Mouse (Mus musculus): ENCODE results near the gene Inpp4a. TPM values are rescaled to one million over a fixed set of nuclear protein-coding genes. Genes with fewer than 3 reads are reported as not detected.

Inpp4a gene
- total RNA-seq, 1 experiment: 4.0 TPM

DNA sequence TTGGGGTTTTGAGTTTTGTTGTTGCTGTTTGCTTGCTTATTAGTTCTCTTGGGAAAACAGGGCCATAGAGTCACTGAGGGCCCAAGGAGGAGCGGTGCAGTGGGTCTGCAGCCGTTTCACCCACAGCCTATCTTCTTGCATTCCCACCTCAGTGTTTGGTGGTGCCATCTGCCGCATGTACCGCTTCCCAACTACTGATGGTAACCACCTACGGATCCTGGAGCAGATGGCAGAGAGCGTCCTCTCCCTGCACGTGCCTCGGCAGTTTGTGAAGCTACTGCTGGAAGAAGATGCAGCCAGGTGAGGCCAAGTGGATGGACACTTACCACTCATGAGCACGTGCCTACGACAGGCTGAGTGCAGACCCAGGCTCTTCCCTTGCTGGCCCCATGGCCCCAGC is 68.5 kb downstream of the Inpp4a start:
- DNase-seq (ENCODE audit: low read depth, low spot score): no peak
- Histone ChIP-seq H3K9ac (ENCODE audit: insufficient read depth, low read depth, low read length, poor library complexity, severe bottlenecking) (no peak overlapping the region), H3K4me3 (ENCODE audit: insufficient read depth in 1 of 2, low read depth in 1 of 2, low read length in 2 of 2, poor library complexity in 1 of 2, severe bottlenecking in 1 of 2) (no peak overlapping the region), H3K4me1 (ENCODE audit: control insufficient read depth in 2 of 2, insufficient read depth in 2 of 2, low read length in 2 of 2, poor library complexity in 1 of 2) (no peaks in the 10 kb centered on the region), H3K9me3 (ENCODE audit: control insufficient read depth, insufficient read depth, low read depth, low read length) (no peaks in the 10 kb centered on the region), H3K27ac (ENCODE audit: insufficient read depth, low read depth, low read length, poor library complexity, severe bottlenecking) (no peak overlapping the region), H3K36me3 (ENCODE audit: control insufficient read depth, insufficient read depth, low read length, poor library complexity, severe bottlenecking) (peaks cover 3% of the 10 kb centered on the region; the same call in 1 of the 2 replicates)
- in situ Hi-C loops (cut with MboI; ENCODE audit: low sequenced_read_pairs in 2 of 2, unreplicated experiment in 2 of 2): no loop called here
- TF ChIP-seq CHD2 (IDR thresholded peaks at IDR 0.05; ENCODE audit: low read depth, low read length): no peak

DNA sequence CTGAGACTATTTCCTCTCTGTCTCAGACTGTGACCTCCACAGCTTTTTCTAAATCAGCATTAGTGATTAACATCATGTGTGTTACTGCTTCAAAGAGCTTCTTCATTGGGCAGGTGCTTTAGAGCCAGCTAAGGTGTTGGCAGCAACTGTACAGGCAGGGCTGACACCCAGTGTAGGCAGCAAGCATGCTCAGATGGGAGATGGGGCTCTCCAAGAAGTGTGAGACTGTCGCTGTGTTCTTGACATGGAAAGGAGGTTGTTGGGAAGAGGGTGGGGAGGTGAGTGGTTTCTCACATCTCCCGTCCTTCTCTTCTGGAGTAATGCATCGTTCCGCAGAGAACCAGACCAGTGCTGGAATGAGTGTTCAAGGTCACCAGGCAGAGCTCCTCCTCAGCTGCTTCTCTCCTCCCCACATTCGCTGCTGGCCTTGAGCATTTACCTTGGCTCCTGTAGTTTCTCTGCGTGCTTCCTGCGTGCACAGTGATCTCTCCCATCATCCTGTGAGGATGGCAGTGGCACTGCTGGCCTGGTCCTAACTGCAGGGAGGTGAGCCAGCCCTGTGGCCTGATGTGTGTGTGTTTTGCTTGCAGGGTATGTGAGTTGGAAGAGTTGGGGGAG is 69.2 kb downstream of the Inpp4a start:
- Histone ChIP-seq H3K36me3 (ENCODE audit: control insufficient read depth, insufficient read depth, low read length, poor library complexity, severe bottlenecking) (peaks cover 3% of the 10 kb centered on the region; the same call in 1 of the 2 replicates), H3K4me1 (ENCODE audit: control insufficient read depth in 2 of 2, insufficient read depth in 2 of 2, low read length in 2 of 2, poor library complexity in 1 of 2) (no peaks in the 10 kb centered on the region), H3K9ac (ENCODE audit: insufficient read depth, low read depth, low read length, poor library complexity, severe bottlenecking) (no peak overlapping the region), H3K9me3 (ENCODE audit: control insufficient read depth, insufficient read depth, low read depth, low read length) (no peaks in the 10 kb centered on the region), H3K4me3 (ENCODE audit: insufficient read depth in 1 of 2, low read depth in 1 of 2, low read length in 2 of 2, poor library complexity in 1 of 2, severe bottlenecking in 1 of 2) (no peak overlapping the region), H3K27ac (ENCODE audit: insufficient read depth, low read depth, low read length, poor library complexity, severe bottlenecking) (no peak overlapping the region)
- TF ChIP-seq MAFK (IDR thresholded peaks at IDR 0.05; ENCODE audit: insufficient read depth, low read depth, low read length) (no peak), CHD2 (IDR thresholded peaks at IDR 0.05; ENCODE audit: low read depth, low read length) (no peak), ZC3H11A (IDR thresholded peaks at IDR 0.05; ENCODE audit: borderline replicate concordance, low read depth, low read length) (no peak), HCFC1 (IDR thresholded peaks at IDR 0.05; ENCODE audit: borderline replicate concordance, insufficient read depth, low read length) (no peak), ZNF384 (IDR thresholded peaks at IDR 0.05; ENCODE audit: low read depth, low read length) (no peak)
- no peak for DNase-seq (ENCODE audit: low read depth, low spot score)
- in situ Hi-C loops (cut with MboI; ENCODE audit: low sequenced_read_pairs in 2 of 2, unreplicated experiment in 2 of 2): no loop called here

DNA sequence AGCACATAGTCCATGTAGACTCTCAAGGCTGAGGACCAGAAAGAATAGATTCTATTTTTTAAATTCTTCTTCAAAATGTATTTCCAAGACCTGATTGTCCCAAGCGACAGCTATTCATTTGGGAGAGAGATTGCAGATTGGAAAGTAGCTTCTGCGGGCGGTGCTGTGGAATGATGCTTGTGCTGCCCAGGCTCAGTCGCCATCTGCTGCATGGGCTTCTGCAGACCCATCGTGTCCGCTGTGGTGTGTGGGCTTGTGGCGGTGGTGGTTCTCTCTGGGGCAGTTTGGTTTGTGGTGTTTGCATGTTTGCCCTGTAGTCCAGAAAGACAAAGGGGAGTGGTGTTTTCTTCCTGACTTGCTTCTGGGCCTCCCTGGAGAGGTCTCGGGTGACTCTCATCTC is 76.5 kb downstream of the Inpp4a start:
- H3K36me3 ChIP-seq (ENCODE audit: control insufficient read depth, insufficient read depth, low read length, poor library complexity, severe bottlenecking): peaks cover 5% of the 10 kb centered on the region; the same call in 1 of the 2 replicates

DNA sequence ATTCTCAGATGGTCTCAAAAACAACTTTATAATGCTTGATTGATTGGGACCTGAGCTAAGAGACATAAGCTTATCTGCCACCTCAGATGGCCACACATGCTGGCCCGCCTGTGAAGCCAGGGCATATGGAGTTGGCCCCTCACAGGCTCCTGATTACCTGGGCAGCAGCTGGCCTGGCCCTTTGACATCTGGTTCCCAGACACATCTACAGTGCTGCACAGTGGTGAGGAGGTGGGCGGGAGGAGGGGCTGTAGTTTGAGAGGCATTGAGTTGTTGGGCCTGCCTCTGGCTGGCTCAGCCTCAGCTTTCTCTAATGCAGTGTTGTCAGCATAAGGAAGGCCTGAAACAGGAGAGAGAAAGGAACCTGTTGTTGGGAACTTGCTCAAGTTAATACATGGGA is 77.1 kb downstream of the Inpp4a start:
- in situ Hi-C loops (cut with MboI; ENCODE audit: low sequenced_read_pairs in 2 of 2, unreplicated experiment in 2 of 2): no loop called here
- Histone ChIP-seq H3K36me3 (ENCODE audit: control insufficient read depth, insufficient read depth, low read length, poor library complexity, severe bottlenecking) (peaks cover 5% of the 10 kb centered on the region; the same call in 1 of the 2 replicates), H3K9me3 (ENCODE audit: control insufficient read depth, insufficient read depth, low read depth, low read length) (no peaks in the 10 kb centered on the region), H3K9ac (ENCODE audit: insufficient read depth, low read depth, low read length, poor library complexity, severe bottlenecking) (no peak overlapping the region), H3K4me1 (ENCODE audit: control insufficient read depth in 2 of 2, insufficient read depth in 2 of 2, low read length in 2 of 2, poor library complexity in 1 of 2) (no peaks in the 10 kb centered on the region; a peak in 1 of 4 replicates), H3K27ac (ENCODE audit: insufficient read depth, low read depth, low read length, poor library complexity, severe bottlenecking) (no peak overlapping the region), H3K4me3 (ENCODE audit: insufficient read depth in 1 of 2, low read depth in 1 of 2, low read length in 2 of 2, poor library complexity in 1 of 2, severe bottlenecking in 1 of 2) (no peak overlapping the region)
- no peak for DNase-seq (ENCODE audit: low read depth, low spot score)
- TF ChIP-seq HCFC1 (IDR thresholded peaks at IDR 0.05; ENCODE audit: borderline replicate concordance, insufficient read depth, low read length) (no peak), ZNF384 (IDR thresholded peaks at IDR 0.05; ENCODE audit: low read depth, low read length) (no peak), CHD2 (IDR thresholded peaks at IDR 0.05; ENCODE audit: low read depth, low read length) (no peak), ZC3H11A (IDR thresholded peaks at IDR 0.05; ENCODE audit: borderline replicate concordance, low read depth, low read length) (no peak), MAFK (IDR thresholded peaks at IDR 0.05; ENCODE audit: insufficient read depth, low read depth, low read length) (no peak)

More for the DNA sequence above, 76.5 kb downstream of the Inpp4a start:
- no peak overlapping the region for H3K27ac ChIP-seq (ENCODE audit: insufficient read depth, low read depth, low read length, poor library complexity, severe bottlenecking)
- H3K4me3 ChIP-seq (ENCODE audit: insufficient read depth in 1 of 2, low read depth in 1 of 2, low read length in 2 of 2, poor library complexity in 1 of 2, severe bottlenecking in 1 of 2): no peak overlapping the region
- no peak overlapping the region for H3K9ac ChIP-seq (ENCODE audit: insufficient read depth, low read depth, low read length, poor library complexity, severe bottlenecking)
- no peaks in the 10 kb centered on the region for H3K9me3 ChIP-seq (ENCODE audit: control insufficient read depth, insufficient read depth, low read depth, low read length)
- in situ Hi-C loops (cut with MboI; ENCODE audit: low sequenced_read_pairs in 2 of 2, unreplicated experiment in 2 of 2): no loop called here
- no peaks in the 10 kb centered on the region; a peak in 1 of 4 replicates for H3K4me1 ChIP-seq (ENCODE audit: control insufficient read depth in 2 of 2, insufficient read depth in 2 of 2, low read length in 2 of 2, poor library complexity in 1 of 2)
- no peak for DNase-seq (ENCODE audit: low read depth, low spot score)
- no peak for TF ChIP-seq ZC3H11A (IDR thresholded peaks at IDR 0.05; ENCODE audit: borderline replicate concordance, low read depth, low read length)
- TF ChIP-seq HCFC1 (IDR thresholded peaks at IDR 0.05; ENCODE audit: borderline replicate concordance, insufficient read depth, low read length): no peak
- TF ChIP-seq CHD2 (IDR thresholded peaks at IDR 0.05; ENCODE audit: low read depth, low read length): no peak
- no peak for TF ChIP-seq ZNF384 (IDR thresholded peaks at IDR 0.05; ENCODE audit: low read depth, low read length)
- TF ChIP-seq MAFK (IDR thresholded peaks at IDR 0.05; ENCODE audit: insufficient read depth, low read depth, low read length): no peak

DNA sequence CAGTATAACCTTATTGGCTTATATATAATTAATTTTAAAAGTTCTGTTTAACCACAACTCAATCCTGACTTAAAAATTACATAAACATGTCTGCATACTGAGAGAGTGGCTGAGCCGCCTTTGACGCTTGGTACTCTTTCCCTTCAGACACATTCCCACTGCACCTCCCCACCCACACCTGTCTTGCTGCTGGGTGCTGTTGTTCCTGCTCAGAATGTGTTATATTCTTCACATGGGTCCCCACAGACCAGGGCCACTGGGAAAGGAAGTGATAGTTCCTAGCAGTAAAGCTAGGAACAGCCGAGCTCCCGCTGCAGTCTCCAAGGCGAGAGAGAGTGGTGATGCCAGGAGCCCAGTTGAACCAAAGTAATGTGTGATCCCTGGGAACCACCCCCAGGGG is 78.4 kb downstream of the Inpp4a start:
- H3K4me1 ChIP-seq (ENCODE audit: control insufficient read depth in 2 of 2, insufficient read depth in 2 of 2, low read length in 2 of 2, poor library complexity in 1 of 2): no peaks in the 10 kb centered on the region; a peak in 1 of 4 replicates
- TF ChIP-seq HCFC1 (IDR thresholded peaks at IDR 0.05; ENCODE audit: borderline replicate concordance, insufficient read depth, low read length) (no peak), CHD2 (IDR thresholded peaks at IDR 0.05; ENCODE audit: low read depth, low read length) (no peak), ZC3H11A (IDR thresholded peaks at IDR 0.05; ENCODE audit: borderline replicate concordance, low read depth, low read length) (no peak), ZNF384 (IDR thresholded peaks at IDR 0.05; ENCODE audit: low read depth, low read length) (no peak), MAFK (IDR thresholded peaks at IDR 0.05; ENCODE audit: insufficient read depth, low read depth, low read length) (no peak)
- in situ Hi-C loops (cut with MboI; ENCODE audit: low sequenced_read_pairs in 2 of 2, unreplicated experiment in 2 of 2): no loop called here

More for the DNA sequence above, 78.4 kb downstream of the Inpp4a start:
- Histone ChIP-seq H3K9ac (ENCODE audit: insufficient read depth, low read depth, low read length, poor library complexity, severe bottlenecking) (no peak overlapping the region), H3K36me3 (ENCODE audit: control insufficient read depth, insufficient read depth, low read length, poor library complexity, severe bottlenecking) (peaks cover 5% of the 10 kb centered on the region; the same call in 1 of the 2 replicates), H3K4me3 (ENCODE audit: insufficient read depth in 1 of 2, low read depth in 1 of 2, low read length in 2 of 2, poor library complexity in 1 of 2, severe bottlenecking in 1 of 2) (no peak overlapping the region), H3K9me3 (ENCODE audit: control insufficient read depth, insufficient read depth, low read depth, low read length) (no peaks in the 10 kb centered on the region), H3K27ac (ENCODE audit: insufficient read depth, low read depth, low read length, poor library complexity, severe bottlenecking) (no peak overlapping the region)
- DNase-seq (ENCODE audit: low read depth, low spot score): no peak
